Mouse (Mus musculus): Measurements from ENCODE around the gene Dcp1b.

DNA sequence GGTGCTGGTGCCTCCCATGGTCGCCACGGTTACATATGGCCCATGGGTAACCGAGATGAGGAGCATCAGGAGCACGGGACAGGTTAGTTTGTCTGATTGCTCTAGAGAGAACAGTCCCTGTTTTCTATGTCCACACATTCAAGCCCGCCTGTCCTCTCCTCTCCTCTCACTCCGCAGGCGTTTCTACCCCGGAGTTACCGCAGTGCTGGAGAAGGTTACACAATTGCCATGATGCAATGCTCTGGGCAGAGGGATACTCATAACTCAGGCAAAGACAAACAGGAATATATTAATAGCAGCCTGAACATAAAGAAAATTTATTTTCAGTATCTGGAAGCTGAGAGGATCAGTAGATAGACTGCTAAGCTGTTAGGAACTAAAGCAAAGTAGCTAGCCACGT, 37.3 kb upstream of the Dcp1b start:
- TF ChIP-seq POLR2A (IDR thresholded peaks at IDR 0.05; ENCODE audit: borderline replicate concordance, insufficient read depth, low read length) (no peak), CTCF (IDR thresholded peaks at IDR 0.05; ENCODE audit: borderline replicate concordance, insufficient read depth, low read depth, low read length) (no peak)
